Mouse (Mus musculus) MEL (cell line): ENCODE measurements around the gene Tmco5. TPM values are rescaled to one million over a fixed set of nuclear protein-coding genes. Genes with fewer than 3 reads are reported as not detected.

Experiments used
- DNase-seq: peaks from one replicate; pipeline ENCODE4 v3.0.0; 2011; ENCODE audit warnings: low read depth, low spot score
- H3K27ac ChIP-seq: 2 replicates; pipeline ENCODE4 v1.5.1; 2012; ENCODE audit warnings: low read depth, mild to moderate bottlenecking, control low read depth, low read length, moderate library complexity; ENCODE audit not compliant: control insufficient read depth
- H3K27me3 ChIP-seq, 2 experiments: fragments of 150-350 bp in 1 of 2; sonication (generic) in 1 of 2; 2 replicates each; pipeline ENCODE4 v1.6.1; 2012; ENCODE audit warnings: low read length in 2 of 2, mild to moderate bottlenecking in 2 of 2, improper control_type of control experiment in 1 of 2, moderate library complexity in 1 of 2; ENCODE audit not compliant: insufficient read depth in 2 of 2, control insufficient read depth in 1 of 2
- H3K36me3 ChIP-seq, 2 experiments: 2 replicates each; pipeline ENCODE4 v1.6.1; 2012 to 2014; ENCODE audit warnings: low read length in 2 of 2, improper control_type of control experiment in 1 of 2, inconsistent platforms in 1 of 2, mild to moderate bottlenecking in 1 of 2; ENCODE audit not compliant: insufficient read depth in 2 of 2, control insufficient read depth in 1 of 2
- H3K4me1 ChIP-seq, 2 experiments: fragments of 150-350 bp in 1 of 2; sonication (generic) in 1 of 2; 2 replicates each; pipeline ENCODE4 v1.6.1; 2012; ENCODE audit warnings: low read length in 2 of 2, improper control_type of control experiment in 1 of 2, mild to moderate bottlenecking in 1 of 2; ENCODE audit not compliant: insufficient read depth in 2 of 2, control insufficient read depth in 1 of 2
- H3K4me3 ChIP-seq, 2 experiments: fragments of 150-350 bp in 1 of 2; sonication (generic) in 1 of 2; 2 replicates each; pipeline ENCODE4 v1.5.1; 2012; ENCODE audit warnings: low read depth in 2 of 2, low read length in 2 of 2, mild to moderate bottlenecking in 2 of 2, moderate library complexity in 2 of 2, control low read depth in 1 of 2, improper control_type of control experiment in 1 of 2; ENCODE audit not compliant: control insufficient read depth in 1 of 2, insufficient read depth in 1 of 2
- H3K79me2 ChIP-seq: 2 replicates; pipeline ENCODE4 v1.6.1; 2012; ENCODE audit warnings: mild to moderate bottlenecking, low read length, moderate library complexity; ENCODE audit not compliant: control insufficient read depth, poor library complexity, insufficient read depth
- H3K9ac ChIP-seq: 2 replicates; pipeline ENCODE4 v1.6.1; 2012; ENCODE audit warnings: low read depth, mild to moderate bottlenecking, control low read depth, low read length, moderate library complexity; ENCODE audit not compliant: control insufficient read depth, poor library complexity, severe bottlenecking
- H3K9me3 ChIP-seq: fragments of 150-350 bp; sonication (generic); replicated peaks from 2 replicates; pipeline ENCODE4 v1.6.1; 2012; ENCODE audit warnings: mild to moderate bottlenecking, low read length, improper control_type of control experiment, moderate library complexity; ENCODE audit not compliant: insufficient read depth
- BHLHE40 ChIP-seq: IDR thresholded peaks from 2 replicates; pipeline ENCODE4 v1.6.1; 2012; ENCODE audit warnings: low read depth, mild to moderate bottlenecking, inconsistent platforms, low read length, improper control_type of control experiment, borderline replicate concordance
- CTCF ChIP-seq, 3 experiments: IDR thresholded peaks in 2 of 3; conservative IDR thresholded peaks in 1 of 3; 2 replicates each; pipeline ENCODE4 v1.5.1; 2011 to 2012; ENCODE audit warnings: low read length in 3 of 3, low read depth in 2 of 3, mild to moderate bottlenecking in 2 of 3, improper control_type of control experiment in 1 of 3, inconsistent platforms in 1 of 3, mixed read lengths in 1 of 3, moderate library complexity in 1 of 3; ENCODE audit not compliant: control insufficient read depth in 1 of 3, insufficient read depth in 1 of 3, poor library complexity in 1 of 3, severe bottlenecking in 1 of 3
- HCFC1 ChIP-seq: IDR thresholded peaks from 2 replicates; pipeline ENCODE4 v1.6.1; 2012; ENCODE audit warnings: low read depth, mild to moderate bottlenecking, inconsistent platforms, low read length, improper control_type of control experiment, moderate library complexity
- JUND ChIP-seq: IDR thresholded peaks from 2 replicates; pipeline ENCODE4 v1.6.1; 2011; ENCODE audit warnings: low read depth, mild to moderate bottlenecking, improper control_type of control experiment, low read length
- MAFK ChIP-seq: IDR thresholded peaks from 2 replicates; pipeline ENCODE4 v1.6.1; 2011; ENCODE audit warnings: low read depth, mild to moderate bottlenecking, low read length, improper control_type of control experiment, borderline replicate concordance
- MAX ChIP-seq: IDR thresholded peaks from 2 replicates; pipeline ENCODE4 v1.6.1; 2011; ENCODE audit warnings: low read length, improper control_type of control experiment
- MAZ ChIP-seq: IDR thresholded peaks from 2 replicates; pipeline ENCODE4 v1.6.1; 2012; ENCODE audit warnings: low read depth, mild to moderate bottlenecking, inconsistent platforms, low read length, improper control_type of control experiment
- MYC ChIP-seq: IDR thresholded peaks from 2 replicates; pipeline ENCODE4 v1.6.1; 2011; ENCODE audit warnings: low read depth, mild to moderate bottlenecking, low read length, improper control_type of control experiment, moderate library complexity
- NELFE ChIP-seq: IDR thresholded peaks from 2 replicates; pipeline ENCODE4 v1.6.1; 2011; ENCODE audit warnings: low read depth, low read length, improper control_type of control experiment
- NRF1 ChIP-seq: IDR thresholded peaks from 2 replicates; pipeline ENCODE4 v1.6.1; 2014; ENCODE audit warnings: low read depth, mild to moderate bottlenecking, inconsistent platforms, low read length, improper control_type of control experiment, moderate library complexity; ENCODE audit not compliant: poor library complexity, insufficient read depth, severe bottlenecking
- POLR2A ChIP-seq, 2 experiments: IDR thresholded peaks; 2 replicates each; pipeline ENCODE4 v1.6.1; 2011 to 2012; ENCODE audit warnings: low read length in 2 of 2, mild to moderate bottlenecking in 2 of 2, control low read depth in 1 of 2, improper control_type of control experiment in 1 of 2, low read depth in 1 of 2, moderate library complexity in 1 of 2; ENCODE audit not compliant: control insufficient read depth in 1 of 2, insufficient read depth in 1 of 2, poor library complexity in 1 of 2
- POLR2AphosphoS2 ChIP-seq: IDR thresholded peaks from 2 replicates; pipeline ENCODE4 v1.6.1; 2011; ENCODE audit warnings: low read length, improper control_type of control experiment
- SIN3A ChIP-seq: IDR thresholded peaks from 2 replicates; pipeline ENCODE4 v1.6.1; 2012; ENCODE audit warnings: low read length, improper control_type of control experiment, inconsistent platforms
- TAL1 ChIP-seq: IDR thresholded peaks from 2 replicates; pipeline ENCODE4 v1.6.1; 2012; ENCODE audit warnings: mild to moderate bottlenecking, inconsistent platforms, low read length, moderate library complexity, mixed read lengths
- TBP ChIP-seq: IDR thresholded peaks from 2 replicates; pipeline ENCODE4 v1.8.0; 2011; ENCODE audit warnings: low read depth, low read length, improper control_type of control experiment
- TCF12 ChIP-seq: IDR thresholded peaks from 2 replicates; pipeline ENCODE4 v1.6.1; 2014; ENCODE audit warnings: low read depth, mild to moderate bottlenecking, inconsistent platforms, low read length, improper control_type of control experiment, moderate library complexity
- UBTF ChIP-seq: IDR thresholded peaks from 2 replicates; pipeline ENCODE4 v1.6.1; 2012; ENCODE audit warnings: low read depth, mild to moderate bottlenecking, inconsistent platforms, low read length, improper control_type of control experiment, moderate library complexity, borderline replicate concordance; ENCODE audit not compliant: insufficient read depth
- USF2 ChIP-seq, 2 experiments: IDR thresholded peaks; 2 replicates each; pipeline ENCODE4 v1.6.1; 2011 to 2012; ENCODE audit warnings: improper control_type of control experiment in 2 of 2, low read length in 2 of 2, borderline replicate concordance in 1 of 2, inconsistent platforms in 1 of 2, low read depth in 1 of 2, mild to moderate bottlenecking in 1 of 2; ENCODE audit not compliant: insufficient read depth in 1 of 2
- ZC3H11A ChIP-seq: IDR thresholded peaks from 2 replicates; pipeline ENCODE4 v1.6.1; 2012; ENCODE audit warnings: low read depth, mild to moderate bottlenecking, inconsistent platforms, low read length, improper control_type of control experiment
- ZKSCAN1 ChIP-seq: IDR thresholded peaks from 2 replicates; pipeline ENCODE4 v1.6.1; 2012; ENCODE audit warnings: low read depth, mild to moderate bottlenecking, inconsistent platforms, low read length, improper control_type of control experiment, moderate library complexity
- ZMIZ1 ChIP-seq: IDR thresholded peaks from 2 replicates; pipeline ENCODE4 v1.6.1; 2012; ENCODE audit warnings: low read depth, mild to moderate bottlenecking, inconsistent platforms, low read length, improper control_type of control experiment, moderate library complexity
- polyA plus RNA-seq, 2 experiments: library from polyadenylated mRNA; stranded (reverse) in 1 of 2; unstranded in 1 of 2; fragments of >175 nt in 1 of 2; fragments of >200 nt in 1 of 2; gene quantifications; 2 replicates each; pipeline versions ENCODE4 v1.2.1 to v1.2.4; 2012; ENCODE audit warnings: low replicate concordance in 2 of 2, low read depth in 1 of 2; ENCODE audit not compliant: insufficient read length in 2 of 2, insufficient read depth in 1 of 2, missing spikeins in 1 of 2
- total RNA-seq: library from RNA; depleted of rRNA; stranded (reverse); fragments of 300-350 nt; gene quantifications from 2 replicates; pipeline ENCODE4 v1.2.3, GENCODE M21; 2012

The Tmco5 gene
- total and polyA plus RNA-seq, 3 experiments, result not detected

GRCm38 (mm10) chr2:116879730-116880129 lies 1.2 kb downstream of the Tmco5 start:
- Histone ChIP-seq H3K4me1 (no peaks in the 10 kb centered on the region), H3K9me3 (no peaks in the 10 kb centered on the region), H3K9ac (no peak overlapping the region), H3K27ac (no peak overlapping the region)
- no peak for DNase-seq
- TF ChIP-seq SIN3A (no peak), MAX (no peak), NRF1 (no peak), HCFC1 (no peak), CTCF (IDR thresholded peaks at IDR 0.05 in 2 of 3, conservative IDR thresholded peaks at IDR 0.05 in 1 of 3; ENCODE audit: control insufficient read depth in 1 of 3, insufficient read depth in 1 of 3, low read depth in 2 of 3, low read length in 3 of 3, poor library complexity in 1 of 3, severe bottlenecking in 1 of 3) (no peak), NELFE (no peak), POLR2AphosphoS2 (no peak), MYC (no peak), USF2 (IDR thresholded peaks at IDR 0.05; ENCODE audit: borderline replicate concordance in 1 of 2, insufficient read depth in 1 of 2, low read depth in 1 of 2, low read length in 2 of 2) (no peak), JUND (no peak), TCF12 (no peak), MAFK (no peak), ZC3H11A (no peak), BHLHE40 (no peak), POLR2A (IDR thresholded peaks at IDR 0.05; ENCODE audit: control insufficient read depth in 1 of 2, insufficient read depth in 1 of 2, low read depth in 1 of 2, low read length in 2 of 2, poor library complexity in 1 of 2) (no peak), TBP (no peak), ZMIZ1 (no peak)
- TF ChIP-seq, all 39 proteins: peak for 0
- Histone ChIP-seq H3K27me3 (no peaks in the 10 kb centered on the region; a peak in 1 of 4 replicates), H3K79me2 (no peaks in the 10 kb centered on the region), H3K4me3 (no peak overlapping the region), H3K36me3 (no peaks in the 10 kb centered on the region)

- H3K27ac ChIP-seq, result no peak overlapping the region
- no peak overlapping the region for H3K4me3 ChIP-seq
- DNase-seq, result no peak
- H3K4me1 ChIP-seq, result peaks cover 0 to 3% of the 10 kb centered on the region in 2 experiments; a peak in 1 of 4 replicates
- H3K36me3 ChIP-seq, result no peaks in the 10 kb centered on the region
- TF ChIP-seq MAX (no peak), NELFE (no peak), ZKSCAN1 (no peak), TAL1 (no peak), MAZ (no peak), BHLHE40 (no peak), UBTF (no peak), MAFK (no peak)
- TF ChIP-seq, all 39 proteins: peak for 0
- Histone ChIP-seq H3K79me2 (no peaks in the 10 kb centered on the region), H3K9ac (no peak overlapping the region), H3K9me3 (no peaks in the 10 kb centered on the region), H3K27me3 (no peaks in the 10 kb centered on the region)
Observed at GRCm38 (mm10) chr2:116893316-116893987, 15.0 kb downstream of the Tmco5 start.
